Mouse (Mus musculus) spleen, postnatal 0 days (tissue): ENCODE measurements around the gene Epha8. TPM values are rescaled to one million over a fixed set of nuclear protein-coding genes. Genes with fewer than 3 reads are reported as not detected.

Source experiments
- polyA plus RNA-seq: library from polyadenylated mRNA; unstranded; fragments of >200 nt; fragmentation: Nextera tagmentation; extraction: Ambion mirVana; gene quantifications from 2 replicates; pipeline ENCODE4 v1.2.1, GENCODE M21; 2015

Epha8 gene
- 0.19 and 0.34 TPM in 2 replicates for polyA plus RNA-seq

GRCm38 (mm10) chr4:136956751-136957446 lies at the start of gene Epha8:
Gene Epha8 (minus strand): TSS chr4:136956816.

GRCm38 (mm10) chr4:136898637-136899036 lies 58.0 kb downstream of the Epha8 start, which contains the start of gene C1qa:
Gene C1qa (minus strand): TSS chr4:136898803.

DNA sequence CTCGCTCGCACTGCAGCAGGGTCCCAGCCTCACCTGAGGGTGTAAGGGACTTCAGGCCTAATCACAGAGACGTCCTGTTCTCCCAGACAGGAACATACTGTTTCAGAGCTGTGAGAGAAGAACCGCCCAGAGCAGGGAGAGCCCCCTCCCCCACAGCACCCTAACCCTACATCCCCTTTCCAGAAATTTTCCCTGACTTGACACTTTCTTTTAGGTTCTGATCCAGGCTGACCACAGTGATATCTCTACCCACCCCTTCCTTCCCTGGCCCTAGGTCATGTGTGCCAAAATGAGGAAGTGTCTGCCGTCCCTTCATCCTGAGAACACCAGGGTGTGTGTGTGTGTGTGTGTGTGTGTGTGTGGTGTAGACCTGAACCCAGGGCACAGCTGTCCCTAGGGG lies 63.8 kb downstream of the Epha8 start, which contains the start of gene C1qc:
Gene C1qc, minus strand, starts transcription at position 255 of the 400 bp plus-strand sequence.

DNA sequence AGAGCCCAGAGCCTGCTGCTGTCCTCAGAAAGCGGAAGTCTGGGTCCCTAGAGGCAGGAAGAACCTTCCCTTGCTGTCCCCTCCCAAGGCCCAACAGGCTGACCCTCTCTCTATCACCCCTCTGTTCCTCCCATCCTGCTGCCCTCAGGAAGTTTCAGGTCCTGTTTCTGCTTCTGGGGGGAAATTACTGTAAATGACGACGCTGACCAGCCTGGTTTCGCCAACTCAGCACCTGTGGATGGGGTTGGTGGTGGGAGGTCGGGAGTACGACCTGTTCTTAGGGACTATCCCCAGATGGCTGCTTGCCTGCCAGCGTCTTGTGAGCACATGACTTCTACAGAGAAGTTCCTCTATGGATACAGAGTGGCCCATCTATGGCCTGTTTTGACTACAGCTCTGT lies 70.5 kb downstream of the Epha8 start, which contains the start of gene C1qb:
Gene C1qb, minus strand, starts transcription at position 87 of the 400 bp plus-strand sequence.

Other genes starting within 250 kb of the Epha8 start
- gene Ephb2, start 120.8 kb downstream of the Epha8 start, polyA plus RNA-seq, result 1.3 and 2.0 TPM in 2 replicates
- gene C1qb, start 70.6 kb downstream of the Epha8 start, polyA plus RNA-seq, result 96.7 and 155 TPM in 2 replicates
- gene C1qc, start 63.8 kb downstream of the Epha8 start, polyA plus RNA-seq, result 55.9 and 82.1 TPM in 2 replicates
- 56.6 and 89.9 TPM in 2 replicates for gene C1qa, start 58.0 kb downstream of the Epha8 start, polyA plus RNA-seq
- 1.6 and 1.9 TPM in 2 replicates for gene Zbtb40, start 92.0 kb upstream of the Epha8 start, polyA plus RNA-seq